Mouse (Mus musculus) MEL (cell line): ENCODE measurements around the gene Gtf2e1. TPM values are rescaled to one million over a fixed set of nuclear protein-coding genes. Genes with fewer than 3 reads are reported as not detected.
A peak's percentile ranks its signal among the peaks of the same experiment; 100 is the strongest.

Experiments
- DNase-seq: peaks from one replicate; pipeline ENCODE4 v3.0.0; 2011; ENCODE audit warnings: low read depth, low spot score
- H3K27ac ChIP-seq: 2 replicates; pipeline ENCODE4 v1.5.1; 2012; ENCODE audit warnings: low read depth, mild to moderate bottlenecking, control low read depth, low read length, moderate library complexity; ENCODE audit not compliant: control insufficient read depth
- H3K27me3 ChIP-seq, 2 experiments: fragments of 150-350 bp in 1 of 2; sonication (generic) in 1 of 2; 2 replicates each; pipeline ENCODE4 v1.6.1; 2012; ENCODE audit warnings: low read length in 2 of 2, mild to moderate bottlenecking in 2 of 2, improper control_type of control experiment in 1 of 2, moderate library complexity in 1 of 2; ENCODE audit not compliant: insufficient read depth in 2 of 2, control insufficient read depth in 1 of 2
- H3K36me3 ChIP-seq, 2 experiments: 2 replicates each; pipeline ENCODE4 v1.6.1; 2012 to 2014; ENCODE audit warnings: low read length in 2 of 2, improper control_type of control experiment in 1 of 2, inconsistent platforms in 1 of 2, mild to moderate bottlenecking in 1 of 2; ENCODE audit not compliant: insufficient read depth in 2 of 2, control insufficient read depth in 1 of 2
- H3K4me1 ChIP-seq, 2 experiments: fragments of 150-350 bp in 1 of 2; sonication (generic) in 1 of 2; 2 replicates each; pipeline ENCODE4 v1.6.1; 2012; ENCODE audit warnings: low read length in 2 of 2, improper control_type of control experiment in 1 of 2, mild to moderate bottlenecking in 1 of 2; ENCODE audit not compliant: insufficient read depth in 2 of 2, control insufficient read depth in 1 of 2
- H3K4me3 ChIP-seq, 2 experiments: fragments of 150-350 bp in 1 of 2; sonication (generic) in 1 of 2; 2 replicates each; pipeline ENCODE4 v1.5.1; 2012; ENCODE audit warnings: low read depth in 2 of 2, low read length in 2 of 2, mild to moderate bottlenecking in 2 of 2, moderate library complexity in 2 of 2, control low read depth in 1 of 2, improper control_type of control experiment in 1 of 2; ENCODE audit not compliant: control insufficient read depth in 1 of 2, insufficient read depth in 1 of 2
- H3K79me2 ChIP-seq: 2 replicates; pipeline ENCODE4 v1.6.1; 2012; ENCODE audit warnings: mild to moderate bottlenecking, low read length, moderate library complexity; ENCODE audit not compliant: control insufficient read depth, poor library complexity, insufficient read depth
- H3K9ac ChIP-seq: 2 replicates; pipeline ENCODE4 v1.6.1; 2012; ENCODE audit warnings: low read depth, mild to moderate bottlenecking, control low read depth, low read length, moderate library complexity; ENCODE audit not compliant: control insufficient read depth, poor library complexity, severe bottlenecking
- H3K9me3 ChIP-seq: fragments of 150-350 bp; sonication (generic); replicated peaks from 2 replicates; pipeline ENCODE4 v1.6.1; 2012; ENCODE audit warnings: mild to moderate bottlenecking, low read length, improper control_type of control experiment, moderate library complexity; ENCODE audit not compliant: insufficient read depth
- BHLHE40 ChIP-seq: IDR thresholded peaks from 2 replicates; pipeline ENCODE4 v1.6.1; 2012; ENCODE audit warnings: low read depth, mild to moderate bottlenecking, inconsistent platforms, low read length, improper control_type of control experiment, borderline replicate concordance
- CHD1 ChIP-seq: IDR thresholded peaks from 2 replicates; pipeline ENCODE4 v1.6.1; 2012; ENCODE audit warnings: low read depth, mild to moderate bottlenecking, inconsistent platforms, low read length, improper control_type of control experiment
- CHD2 ChIP-seq: IDR thresholded peaks from 2 replicates; pipeline ENCODE4 v1.6.1; 2011; ENCODE audit warnings: low read length, improper control_type of control experiment
- CTCF ChIP-seq, 3 experiments: IDR thresholded peaks in 2 of 3; conservative IDR thresholded peaks in 1 of 3; 2 replicates each; pipeline ENCODE4 v1.5.1; 2011 to 2012; ENCODE audit warnings: low read length in 3 of 3, low read depth in 2 of 3, mild to moderate bottlenecking in 2 of 3, improper control_type of control experiment in 1 of 3, inconsistent platforms in 1 of 3, mixed read lengths in 1 of 3, moderate library complexity in 1 of 3; ENCODE audit not compliant: control insufficient read depth in 1 of 3, insufficient read depth in 1 of 3, poor library complexity in 1 of 3, severe bottlenecking in 1 of 3
- ELF1 ChIP-seq: IDR thresholded peaks from 2 replicates; pipeline ENCODE4 v1.6.1; 2014; ENCODE audit warnings: low read depth, mild to moderate bottlenecking, inconsistent platforms, low read length, improper control_type of control experiment, moderate library complexity
- EP300 ChIP-seq, 2 experiments: IDR thresholded peaks; 2 replicates each; pipeline ENCODE4 v1.6.1; 2011; ENCODE audit warnings: improper control_type of control experiment in 2 of 2, low read length in 2 of 2, low read depth in 1 of 2, mild to moderate bottlenecking in 1 of 2
- ETS1 ChIP-seq: IDR thresholded peaks from 2 replicates; pipeline ENCODE4 v1.6.1; 2012; ENCODE audit warnings: low read depth, mild to moderate bottlenecking, inconsistent platforms, low read length, improper control_type of control experiment, moderate library complexity
- GATA1 ChIP-seq: IDR thresholded peaks from 2 replicates; pipeline ENCODE4 v1.6.1; 2011; ENCODE audit warnings: low read depth, low read length, improper control_type of control experiment
- HCFC1 ChIP-seq: IDR thresholded peaks from 2 replicates; pipeline ENCODE4 v1.6.1; 2012; ENCODE audit warnings: low read depth, mild to moderate bottlenecking, inconsistent platforms, low read length, improper control_type of control experiment, moderate library complexity
- MAFK ChIP-seq: IDR thresholded peaks from 2 replicates; pipeline ENCODE4 v1.6.1; 2011; ENCODE audit warnings: low read depth, mild to moderate bottlenecking, low read length, improper control_type of control experiment, borderline replicate concordance
- MXI1 ChIP-seq: IDR thresholded peaks from 2 replicates; pipeline ENCODE4 v1.6.1; 2011; ENCODE audit warnings: mild to moderate bottlenecking, low read depth, low read length, improper control_type of control experiment
- MYB ChIP-seq: IDR thresholded peaks from 2 replicates; pipeline ENCODE4 v1.6.1; 2011; ENCODE audit warnings: mild to moderate bottlenecking, low read depth, low read length, improper control_type of control experiment
- MYC ChIP-seq: IDR thresholded peaks from 2 replicates; pipeline ENCODE4 v1.6.1; 2011; ENCODE audit warnings: low read depth, mild to moderate bottlenecking, low read length, improper control_type of control experiment, moderate library complexity
- NELFE ChIP-seq: IDR thresholded peaks from 2 replicates; pipeline ENCODE4 v1.6.1; 2011; ENCODE audit warnings: low read depth, low read length, improper control_type of control experiment
- NRF1 ChIP-seq: IDR thresholded peaks from 2 replicates; pipeline ENCODE4 v1.6.1; 2014; ENCODE audit warnings: low read depth, mild to moderate bottlenecking, inconsistent platforms, low read length, improper control_type of control experiment, moderate library complexity; ENCODE audit not compliant: poor library complexity, insufficient read depth, severe bottlenecking
- POLR2A ChIP-seq, 2 experiments: IDR thresholded peaks; 2 replicates each; pipeline ENCODE4 v1.6.1; 2011 to 2012; ENCODE audit warnings: low read length in 2 of 2, mild to moderate bottlenecking in 2 of 2, control low read depth in 1 of 2, improper control_type of control experiment in 1 of 2, low read depth in 1 of 2, moderate library complexity in 1 of 2; ENCODE audit not compliant: control insufficient read depth in 1 of 2, insufficient read depth in 1 of 2, poor library complexity in 1 of 2
- POLR2AphosphoS2 ChIP-seq: IDR thresholded peaks from 2 replicates; pipeline ENCODE4 v1.6.1; 2011; ENCODE audit warnings: low read length, improper control_type of control experiment
- POLR2AphosphoS5 ChIP-seq: IDR thresholded peaks from 2 replicates; pipeline ENCODE4 v1.6.1; 2012; ENCODE audit warnings: low read depth, borderline replicate concordance, mild to moderate bottlenecking, inconsistent platforms, low read length, moderate library complexity, mixed read lengths
- RCOR1 ChIP-seq: IDR thresholded peaks from 2 replicates; pipeline ENCODE4 v1.6.1; 2012; ENCODE audit warnings: low read depth, mild to moderate bottlenecking, inconsistent platforms, low read length, improper control_type of control experiment
- SIN3A ChIP-seq: IDR thresholded peaks from 2 replicates; pipeline ENCODE4 v1.6.1; 2012; ENCODE audit warnings: low read length, improper control_type of control experiment, inconsistent platforms
- SMC3 ChIP-seq: IDR thresholded peaks from 2 replicates; pipeline ENCODE4 v1.6.1; 2011; ENCODE audit warnings: low read depth, low read length, improper control_type of control experiment
- TAL1 ChIP-seq: IDR thresholded peaks from 2 replicates; pipeline ENCODE4 v1.6.1; 2012; ENCODE audit warnings: mild to moderate bottlenecking, inconsistent platforms, low read length, moderate library complexity, mixed read lengths
- TCF12 ChIP-seq: IDR thresholded peaks from 2 replicates; pipeline ENCODE4 v1.6.1; 2014; ENCODE audit warnings: low read depth, mild to moderate bottlenecking, inconsistent platforms, low read length, improper control_type of control experiment, moderate library complexity
- UBTF ChIP-seq: IDR thresholded peaks from 2 replicates; pipeline ENCODE4 v1.6.1; 2012; ENCODE audit warnings: low read depth, mild to moderate bottlenecking, inconsistent platforms, low read length, improper control_type of control experiment, moderate library complexity, borderline replicate concordance; ENCODE audit not compliant: insufficient read depth
- USF1 ChIP-seq: IDR thresholded peaks from 2 replicates; pipeline ENCODE4 v1.6.1; 2014; ENCODE audit warnings: low read depth, mild to moderate bottlenecking, inconsistent platforms, low read length, improper control_type of control experiment, moderate library complexity
- ZC3H11A ChIP-seq: IDR thresholded peaks from 2 replicates; pipeline ENCODE4 v1.6.1; 2012; ENCODE audit warnings: low read depth, mild to moderate bottlenecking, inconsistent platforms, low read length, improper control_type of control experiment
- ZKSCAN1 ChIP-seq: IDR thresholded peaks from 2 replicates; pipeline ENCODE4 v1.6.1; 2012; ENCODE audit warnings: low read depth, mild to moderate bottlenecking, inconsistent platforms, low read length, improper control_type of control experiment, moderate library complexity
- ZNF384 ChIP-seq: IDR thresholded peaks from 2 replicates; pipeline ENCODE4 v1.6.1; 2012; ENCODE audit warnings: low read depth, mild to moderate bottlenecking, inconsistent platforms, low read length, improper control_type of control experiment
- polyA plus RNA-seq, 2 experiments: library from polyadenylated mRNA; stranded (reverse) in 1 of 2; unstranded in 1 of 2; fragments of >175 nt in 1 of 2; fragments of >200 nt in 1 of 2; gene quantifications; 2 replicates each; pipeline versions ENCODE4 v1.2.1 to v1.2.4; 2012; ENCODE audit warnings: low replicate concordance in 2 of 2, low read depth in 1 of 2; ENCODE audit not compliant: insufficient read length in 2 of 2, insufficient read depth in 1 of 2, missing spikeins in 1 of 2
- total RNA-seq: library from RNA; depleted of rRNA; stranded (reverse); fragments of 300-350 nt; gene quantifications from 2 replicates; pipeline ENCODE4 v1.2.3, GENCODE M21; 2012

Gene Gtf2e1
- total and polyA plus RNA-seq, 3 experiments, result 29.3 to 37.9 TPM; not detected in 1

- H3K4me1 ChIP-seq, result peaks cover 4 to 20% of the 10 kb centered on the region in 2 experiments
- H3K27ac ChIP-seq, result peak overlapping the region; percentile 57
- peaks cover 42% of the 10 kb centered on the region for H3K79me2 ChIP-seq
- no peak for TF ChIP-seq EP300 (IDR thresholded peaks at IDR 0.05; ENCODE audit: low read depth in 1 of 2, low read length in 2 of 2)
- no peak for TF ChIP-seq MYB
- no peak for TF ChIP-seq ZC3H11A
- no peak for TF ChIP-seq RCOR1
- TF ChIP-seq HCFC1, result no peak
- no peak for TF ChIP-seq UBTF
- no peak for TF ChIP-seq ZNF384
- TF ChIP-seq NRF1, result no peak
- no peak for TF ChIP-seq CHD1
- no peak for TF ChIP-seq CHD2
- no peak for TF ChIP-seq ETS1
- TF ChIP-seq MXI1, result no peak
- TF ChIP-seq POLR2AphosphoS5, result no peak
- no peak for TF ChIP-seq NELFE
- H3K27me3 ChIP-seq, result no peaks in the 10 kb centered on the region
- H3K9me3 ChIP-seq, result no peaks in the 10 kb centered on the region
- H3K36me3 ChIP-seq, result peaks cover 0 to 26% of the 10 kb centered on the region in 2 experiments; a peak in 2 of 4 replicates
- no peak for DNase-seq
- H3K4me3 ChIP-seq, result peak overlapping the region; percentile 73 to 95
- H3K9ac ChIP-seq, result peak overlapping the region; percentile 94
Measured at GRCm38 (mm10) chr16:37539240-37539610, 364 bp downstream of the Gtf2e1 start.

- peak; percentile 86 for DNase-seq
- TF ChIP-seq ZNF384 (no peak), EP300 (IDR thresholded peaks at IDR 0.05; ENCODE audit: low read depth in 1 of 2, low read length in 2 of 2) (peak; percentile 76 to 82), SMC3 (no peak), TCF12 (peak; percentile 57; the same call in 1 of the 2 replicates), GATA1 (peak; percentile 75), MAFK (no peak), NRF1 (no peak), SIN3A (peak; percentile 56), ELF1 (peak; percentile 72; the same call in 1 of the 2 replicates), POLR2AphosphoS2 (no peak), HCFC1 (no peak; the same call in 1 of the 2 replicates), MYC (peak; percentile 18; the same call in 1 of the 2 replicates), CTCF (IDR thresholded peaks at IDR 0.05 in 2 of 3, conservative IDR thresholded peaks at IDR 0.05 in 1 of 3; ENCODE audit: control insufficient read depth in 1 of 3, insufficient read depth in 1 of 3, low read depth in 2 of 3, low read length in 3 of 3, poor library complexity in 1 of 3, severe bottlenecking in 1 of 3) (no peak), TAL1 (peak; percentile 47), ZKSCAN1 (no peak), RCOR1 (peak; percentile 69), MXI1 (peak; percentile 63; the same call in 1 of the 2 replicates), POLR2A (IDR thresholded peaks at IDR 0.05; ENCODE audit: control insufficient read depth in 1 of 2, insufficient read depth in 1 of 2, low read depth in 1 of 2, low read length in 2 of 2, poor library complexity in 1 of 2) (no peak), ETS1 (peak; percentile 79), POLR2AphosphoS5 (no peak), CHD2 (no peak), BHLHE40 (no peak), USF1 (no peak)
- TF ChIP-seq, all 39 proteins: peak for 10
- H3K4me1 ChIP-seq, result peaks cover 8 to 24% of the 10 kb centered on the region in 2 experiments
- H3K9me3 ChIP-seq, result no peaks in the 10 kb centered on the region
- H3K4me3 ChIP-seq, result peak overlapping the region; percentile 4 to 35; a peak in 3 of 4 replicates
- H3K36me3 ChIP-seq, result peaks cover 8 to 42% of the 10 kb centered on the region in 2 experiments
- peak overlapping the region; percentile 95 for H3K27ac ChIP-seq
- peaks cover 53% of the 10 kb centered on the region for H3K79me2 ChIP-seq
- peak overlapping the region; percentile 41 for H3K9ac ChIP-seq
- no peaks in the 10 kb centered on the region for H3K27me3 ChIP-seq
Measured at GRCm38 (mm10) chr16:37533369-37534068, 6.1 kb downstream of the Gtf2e1 start.
